Comparison of ENCODE assay signal across 10 mouse cellular contexts in genomic region chr13:6529074-6529473, GRCm38 (mm10). TPM values are rescaled to one million over a fixed set of nuclear protein-coding genes. Genes with fewer than 3 reads are reported as not detected.
DNase-seq lines count a peak whose midpoint lies in the region; ATAC-seq and TF ChIP-seq lines count a peak whose summit lies in the region.
"Had no signal": no experiment of that assay in that cellular context is flagged by ENCODE, and none has a peak within 500 bp of the region (broad histone marks: within the 10 kb centered on the region; RNA-seq: fewer than 3 reads in every experiment).

No protein-coding gene starts in this region.

- no peak overlapping the region for H3K4me2 ChIP-seq in neural tube, embryonic 14.5 days (ENCODE audit: low read depth, low read length)
- H3K4me2 ChIP-seq: forebrain, embryonic 15.5 days; limb, embryonic 12.5 days had no signal

- peak; percentile 20 for DNase-seq in gastrocnemius, postnatal 10 days
- DNase-seq in gastrocnemius, postnatal 25 days = no peak
- DNase-seq in left cerebral cortex, adult 2 months (ENCODE audit: extremely low spot score in 1 of 2, low spot score in 2 of 2) = peak in 1 of 2 experiments; percentile 36
- no peak for DNase-seq in left cerebral cortex, adult 9 months (ENCODE audit: low spot score in 2 of 2)
- DNase-seq in adipocyte (ENCODE audit: low spot score) = peak; percentile 58
- no peak for DNase-seq in yolk sac, embryonic 10.5 days (ENCODE audit: low spot score)
- DNase-seq in thymus, adult 2 months = no peak

- no peak overlapping the region for H3K27ac ChIP-seq in left cerebral cortex, adult 2 months
- no peak overlapping the region for H3K27ac ChIP-seq in neural tube, embryonic 14.5 days (ENCODE audit: low read depth, low read length)
- no peak overlapping the region for H3K27ac ChIP-seq in thymus, adult 2 months (ENCODE audit: control insufficient read depth, insufficient read depth, low read length)
- H3K27ac ChIP-seq: forebrain, embryonic 15.5 days; limb, embryonic 12.5 days had no signal

- H3K27me3 ChIP-seq in neural tube, embryonic 14.5 days (ENCODE audit: control insufficient read depth, insufficient read depth, low read length) = no peaks in the 10 kb centered on the region
- H3K27me3 ChIP-seq in thymus, adult 2 months (ENCODE audit: control insufficient read depth, insufficient read depth, low read length) = no peaks in the 10 kb centered on the region
- H3K27me3 ChIP-seq: forebrain, embryonic 15.5 days; limb, embryonic 12.5 days had no signal

- no peak overlapping the region for H3K9ac ChIP-seq in neural tube, embryonic 14.5 days (replicated peaks; ENCODE audit: low read depth, low read length)
- H3K9ac ChIP-seq: forebrain, embryonic 15.5 days; limb, embryonic 12.5 days had no signal

- no peaks in the 10 kb centered on the region for H3K4me1 ChIP-seq in neural tube, embryonic 14.5 days (ENCODE audit: control insufficient read depth, insufficient read depth, low read length)
- H3K4me1 ChIP-seq in thymus, adult 2 months (replicated peaks; ENCODE audit: control insufficient read depth, insufficient read depth, low read length) = no peaks in the 10 kb centered on the region
- H3K4me1 ChIP-seq: forebrain, embryonic 15.5 days; limb, embryonic 12.5 days had no signal

- ATAC-seq in neural tube, embryonic 14.5 days (ENCODE audit: low read depth) = peak; percentile 65; the same call in 1 of the 2 replicates
- ATAC-seq: forebrain, embryonic 15.5 days had no signal

- TF ChIP-seq CTCF in left cerebral cortex, adult 2 months (IDR thresholded peaks at IDR 0.05) = peak; percentile 73
- TF ChIP-seq CTCF in thymus, adult 2 months (IDR thresholded peaks at IDR 0.05; ENCODE audit: borderline replicate concordance, control insufficient read depth, extremely low read depth, insufficient read depth, low read length, poor library complexity) = no peak

- no peaks in the 10 kb centered on the region for H3K36me3 ChIP-seq in neural tube, embryonic 14.5 days (ENCODE audit: control insufficient read depth, insufficient read depth, low read length)
- no peaks in the 10 kb centered on the region for H3K36me3 ChIP-seq in thymus, adult 2 months (ENCODE audit: control insufficient read depth, insufficient read depth, low read length)
- H3K36me3 ChIP-seq: forebrain, embryonic 15.5 days; limb, embryonic 12.5 days had no signal

- TF ChIP-seq POLR2A in thymus, adult 2 months (IDR thresholded peaks at IDR 0.05; ENCODE audit: control insufficient read depth, extremely low read depth, insufficient read depth, low read length, poor library complexity) = no peak

- intact Hi-C loops in left cerebral cortex, adult 2 months (cut with DNase I) = no loop called here

- H3K4me3 ChIP-seq in left cerebral cortex, adult 2 months = no peak overlapping the region
- H3K4me3 ChIP-seq in neural tube, embryonic 14.5 days (ENCODE audit: low read depth, low read length) = no peak overlapping the region
- H3K4me3 ChIP-seq in thymus, adult 2 months (ENCODE audit: control insufficient read depth, insufficient read depth, low read length) = no peak overlapping the region
- H3K4me3 ChIP-seq: forebrain, embryonic 15.5 days; limb, embryonic 12.5 days had no signal

- no peaks in the 10 kb centered on the region for H3K9me3 ChIP-seq in neural tube, embryonic 14.5 days (ENCODE audit: control insufficient read depth, low read length)
- H3K9me3 ChIP-seq: forebrain, embryonic 15.5 days; limb, embryonic 12.5 days had no signal

RNA-seq across cellular contexts. Expression of gene Pitrm1, which starts 18.9 kb away (rescaled TPM):
- total RNA-seq in gastrocnemius, postnatal 10 days (2021) = 10 to 100 TPM; 36.6 to 38.7 TPM
- 10 to 100 TPM; 30.8 to 32.1 TPM for total RNA-seq in gastrocnemius, postnatal 25 days (2021)
- 10 to 100 TPM; 54.3 to 56.7 TPM for total RNA-seq in left cerebral cortex, adult 2 months (2021)
- polyA plus RNA-seq in neural tube, embryonic 14.5 days (2014; fragmentation: Nextera tagmentation; extraction: Ambion mirVana) = 51.2 and 57.7 TPM in 2 replicates
- 47.3 and 55.6 TPM in 2 replicates for polyA plus RNA-seq in thymus, adult 2 months (2012; rRNA removed)

Comparison
In these comparisons a context has a peak if more than half of its experiments do, and no peak if none do; other contexts are left out.
1. DNase-seq: peak in gastrocnemius, postnatal 10 days (single experiment) and adipocyte (single experiment); none in gastrocnemius, postnatal 25 days (single experiment), left cerebral cortex, adult 9 months (0 of 2), yolk sac, embryonic 10.5 days (single experiment) and thymus, adult 2 months (single experiment).